Mouse (Mus musculus) layer of hippocampus, adult 2 months (tissue): ENCODE data around the gene Snx30. TPM values are rescaled to one million over a fixed set of nuclear protein-coding genes. Genes with fewer than 3 reads are reported as not detected.

ENCODE experiments used
- DNase-seq, 2 experiments: peaks; one replicate each; pipeline ENCODE4 v3.0.0; 2022; ENCODE audit warnings: low spot score in 2 of 2
- H3K27ac ChIP-seq: fragments of 200-600 bp; 2 replicates; pipeline ENCODE4 v1.8.1; 2022
- H3K4me3 ChIP-seq: fragments of 200-600 bp; 2 replicates; pipeline ENCODE4 v1.8.1; 2022; ENCODE audit warnings: mild to moderate bottlenecking
- CTCF ChIP-seq: fragments of 200-600 bp; conservative IDR thresholded peaks from 2 replicates; pipeline ENCODE4 v1.8.1; 2022; ENCODE audit warnings: antibody characterized with exemption, mild to moderate bottlenecking, moderate library complexity
- total RNA-seq, 2 experiments: library from RNA; stranded (reverse); gene quantifications; 2 replicates each; pipeline ENCODE4 v1.2.3; 2021

Gene Snx30
- total RNA-seq, 2 experiments from 2014 or later: 40.3 to 44.6 TPM

GRCm38 (mm10) chr4:59803358-59803757 lies 2.3 kb upstream of the Snx30 start:
- peak overlapping the region; percentile 57 for H3K27ac ChIP-seq
- H3K4me3 ChIP-seq: no peak overlapping the region
- DNase-seq: no peak
- no peak for TF ChIP-seq CTCF

GRCm38 (mm10) chr4:59804754-59805153 lies 886 bp upstream of the Snx30 start:
- DNase-seq: no peak
- H3K4me3 ChIP-seq: peak overlapping the region; percentile 98; the same call in 1 of the 2 replicates
- no peak for TF ChIP-seq CTCF
- peak overlapping the region; percentile 96 for H3K27ac ChIP-seq

GRCm38 (mm10) chr4:59805968-59806878 lies 583 bp downstream of the Snx30 start:
- no peak for TF ChIP-seq CTCF
- no peak for DNase-seq
- peak overlapping the region; percentile 98 for H3K4me3 ChIP-seq
- peak overlapping the region; percentile 96 for H3K27ac ChIP-seq

- DNase-seq: no peak
- Histone ChIP-seq H3K27ac (peak overlapping the region; percentile 96), H3K4me3 (peak overlapping the region; percentile 98)
- TF ChIP-seq CTCF: no peak
Measured at GRCm38 (mm10) chr4:59806879-59807195, 1.2 kb downstream of the Snx30 start.

- peak overlapping the region; percentile 96 for H3K27ac ChIP-seq
- peak overlapping the region; percentile 98 for H3K4me3 ChIP-seq
- DNase-seq: no peak
- TF ChIP-seq CTCF: no peak
Measured at GRCm38 (mm10) chr4:59807521-59807920, 1.9 kb downstream of the Snx30 start.

- Histone ChIP-seq H3K27ac (no peak overlapping the region), H3K4me3 (no peak overlapping the region)
- no peak for DNase-seq
- TF ChIP-seq CTCF: peak; percentile 63
Measured at GRCm38 (mm10) chr4:59808396-59808795, 2.8 kb downstream of the Snx30 start.

- H3K27ac ChIP-seq: 0 out of 2 replicates have a peak overlapping the region, but pooled peaks have one; percentile 51
- no peak for TF ChIP-seq CTCF
Measured at GRCm38 (mm10) chr4:59814094-59814493, 8.5 kb downstream of the Snx30 start.

GRCm38 (mm10) chr4:59815121-59815810 lies 9.6 kb downstream of the Snx30 start:
- Histone ChIP-seq H3K4me3 (no peak overlapping the region), H3K27ac (peak overlapping the region; percentile 18; the same call in 1 of the 2 replicates)
- no peak for DNase-seq
- no peak for TF ChIP-seq CTCF

More at GRCm38 (mm10) chr4:59814094-59814493, 8.5 kb downstream of the Snx30 start:
- DNase-seq: no peak
- H3K4me3 ChIP-seq: no peak overlapping the region

GRCm38 (mm10) chr4:59816016-59816415 lies 10.4 kb downstream of the Snx30 start:
- DNase-seq: no peak
- Histone ChIP-seq H3K4me3 (no peak overlapping the region), H3K27ac (no peak overlapping the region)
- no peak for TF ChIP-seq CTCF

- TF ChIP-seq CTCF: no peak
- Histone ChIP-seq H3K4me3 (no peak overlapping the region), H3K27ac (peak overlapping the region; percentile 28; the same call in 1 of the 2 replicates)
- no peak for DNase-seq
Measured at GRCm38 (mm10) chr4:59816477-59816876, 10.8 kb downstream of the Snx30 start.

GRCm38 (mm10) chr4:59817790-59818189 lies 12.2 kb downstream of the Snx30 start:
- peak overlapping the region; percentile 77 for H3K27ac ChIP-seq
- no peak overlapping the region for H3K4me3 ChIP-seq

GRCm38 (mm10) chr4:59818498-59818897 lies 12.9 kb downstream of the Snx30 start:
- no peak for TF ChIP-seq CTCF
- no peak overlapping the region for H3K4me3 ChIP-seq
- peak overlapping the region; percentile 77 for H3K27ac ChIP-seq
- no peak for DNase-seq

More at GRCm38 (mm10) chr4:59817790-59818189, 12.2 kb downstream of the Snx30 start:
- no peak for DNase-seq
- no peak for TF ChIP-seq CTCF

- H3K4me3 ChIP-seq: no peak overlapping the region
- no peak for TF ChIP-seq CTCF
- DNase-seq: no peak
- H3K27ac ChIP-seq: peak overlapping the region; percentile 77
Measured at GRCm38 (mm10) chr4:59819054-59819472, 13.4 kb downstream of the Snx30 start.
